Mouse (Mus musculus): ENCODE measurements around the gene Kat14.

DNA sequence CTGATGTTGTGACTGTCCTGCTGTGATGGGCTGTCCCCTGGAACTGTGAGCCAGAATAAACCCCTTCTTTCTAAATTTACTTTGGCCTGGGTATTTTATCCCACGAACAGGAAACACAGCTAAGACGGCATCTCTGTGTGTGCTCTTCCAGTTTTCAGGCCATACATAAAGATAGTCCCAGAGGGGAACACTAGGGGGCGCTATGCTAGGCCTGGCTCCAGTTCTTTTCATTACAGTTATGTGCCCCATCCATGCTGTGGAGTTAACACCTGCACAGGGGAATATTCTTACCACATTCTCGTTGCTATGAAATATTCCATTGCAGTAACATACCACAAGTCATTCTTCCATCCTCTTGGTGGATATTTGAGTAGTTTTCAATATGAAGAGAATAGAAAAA is 69.6 kb downstream of the Kat14 start:
- TF ChIP-seq GATA1 (IDR thresholded peaks at IDR 0.05; ENCODE audit: low read length) (no peak), TAL1 (IDR thresholded peaks at IDR 0.05; ENCODE audit: low read length) (no peak)
